Mouse (Mus musculus) heart, adult 2 months (tissue): ENCODE measurements around the gene Gm10112. TPM values are rescaled to one million over a fixed set of nuclear protein-coding genes. Genes with fewer than 3 reads are reported as not detected.
A peak's percentile ranks its signal among the peaks of the same experiment; 100 is the strongest.

ENCODE experiments used
- DNase-seq, 2 experiments: peaks; one replicate each; pipeline ENCODE4 v3.0.0; 2021
- H3K27ac ChIP-seq: fragments of 200-600 bp; 2 replicates; pipeline ENCODE4 v1.8.1; 2022
- H3K27me3 ChIP-seq: fragments of 200-500 bp; 2 replicates; pipeline ENCODE4 v1.6.1; 2012; ENCODE audit warnings: mild to moderate bottlenecking, low read length, inconsistent platforms, mixed read lengths; ENCODE audit not compliant: control insufficient read depth, insufficient read depth
- H3K36me3 ChIP-seq: fragments of 200-500 bp; 2 replicates; pipeline ENCODE4 v1.6.1; 2012; ENCODE audit warnings: low read length, inconsistent platforms; ENCODE audit not compliant: control insufficient read depth, insufficient read depth
- H3K4me1 ChIP-seq: fragments of 200-500 bp; 2 replicates; pipeline ENCODE4 v1.6.1; 2011; ENCODE audit warnings: low read length; ENCODE audit not compliant: control insufficient read depth, insufficient read depth
- H3K4me3 ChIP-seq: fragments of 200-600 bp; 2 replicates; pipeline ENCODE4 v1.8.1; 2022
- H3K79me2 ChIP-seq: fragments of 200-500 bp; replicated peaks from 2 replicates; pipeline ENCODE4 v1.6.1; 2012; ENCODE audit warnings: mild to moderate bottlenecking, inconsistent platforms, low read length, moderate library complexity, mixed read lengths; ENCODE audit not compliant: control insufficient read depth, insufficient read depth
- H3K9ac ChIP-seq: fragments of 200-500 bp; 2 replicates; pipeline ENCODE4 v1.6.1; 2012; ENCODE audit warnings: low read depth, mild to moderate bottlenecking, control low read depth, inconsistent platforms, low read length, mixed read lengths
- CTCF ChIP-seq: fragments of 200-600 bp; IDR thresholded peaks from 2 replicates; pipeline ENCODE4 v1.8.1; 2022; ENCODE audit warnings: antibody characterized with exemption, mild to moderate bottlenecking, moderate library complexity
- EP300 ChIP-seq: fragments of 200-500 bp; IDR thresholded peaks from 2 replicates; pipeline ENCODE4 v1.6.1; 2011; ENCODE audit warnings: low read depth, low read length, control low read depth; ENCODE audit not compliant: insufficient read depth
- POLR2A ChIP-seq: fragments of 200-500 bp; IDR thresholded peaks from 2 replicates; pipeline ENCODE4 v1.6.1; 2011; ENCODE audit warnings: mild to moderate bottlenecking, low read depth, low read length, control low read depth; ENCODE audit not compliant: insufficient read depth
- WGBS: fragments of 180-500 bp; shearing (Covaris S2); methylation state at CpG from one replicate; pipeline ENCODE4 v1.1.7; 2018; 5-methylcytosine and 5-hydroxymethylcytosine counted together
- intact Hi-C: fragments of 180-260 bp; cut with DNase I; formaldehyde crosslinking; loops from one replicate; pipeline ENCODE4 v1.15.1; 2025
- long read RNA-seq: library from polyadenylated mRNA; stranded (forward); transcript quantifications from one replicate; pipeline ENCODE4 v2.0.0, GENCODE M21; 2021
- polyA plus RNA-seq: library from polyadenylated mRNA; depleted of rRNA; stranded (reverse); fragments of >200 nt; gene quantifications from 2 replicates; pipeline ENCODE4 v1.2.3, GENCODE M21; 2012; rRNA removed
- total RNA-seq, 2 experiments: library from RNA; stranded (reverse); gene quantifications; 2 replicates each; pipeline ENCODE4 v1.2.3; 2021

The Gm10112 gene
- total RNA-seq, result not detected
- polyA plus RNA-seq, result not detected in 2 replicates
- long read RNA-seq, result 0 reads

GRCm38 (mm10) chrX:111168040-111168439, at the start of gene Gm10112:
TSS of gene Gm10112 (plus strand) at chrX:111168340.
- Histone ChIP-seq H3K9ac (no peak within 1 kb of the TSS), H3K36me3 (no peaks in the 10 kb centered on the region), H3K79me2 (no peaks in the 10 kb centered on the region), H3K4me3 (no peak within 1 kb of the TSS), H3K27ac (no peak within 1 kb of the TSS), H3K4me1 (no peaks in the 10 kb centered on the region), H3K27me3 (no peaks in the 10 kb centered on the region)
- WGBS, result 75% methylated on average over 3 of the region's 3 CpGs
- DNase-seq, result no peak
- TF ChIP-seq POLR2A (no peak), CTCF (no peak), EP300 (no peak)
- intact Hi-C loops, result no loop called here

DNA sequence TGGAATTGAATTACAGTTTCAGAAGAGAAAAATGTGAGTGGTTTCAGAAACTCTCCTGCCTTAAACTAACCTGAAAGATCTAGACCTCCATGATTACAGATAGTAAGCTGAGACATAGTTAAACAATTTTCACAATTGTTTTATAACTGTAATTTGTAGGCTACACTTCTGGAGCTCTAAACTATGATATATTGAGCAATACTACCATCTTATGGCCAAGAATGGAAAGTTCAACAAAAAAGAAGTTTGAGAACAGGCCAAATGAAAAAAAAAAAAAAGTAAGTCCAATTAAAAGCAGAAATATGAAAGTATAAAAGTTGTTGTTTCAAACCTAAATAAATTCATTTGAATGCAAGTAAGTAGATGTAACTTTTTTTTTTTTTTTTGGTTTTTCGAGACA, 21.4 kb downstream of the Gm10112 start:
- Histone ChIP-seq H3K27ac (no peak overlapping the region), H3K36me3 (no peaks in the 10 kb centered on the region), H3K79me2 (no peaks in the 10 kb centered on the region), H3K4me3 (no peak overlapping the region), H3K4me1 (no peaks in the 10 kb centered on the region), H3K27me3 (no peaks in the 10 kb centered on the region), H3K9ac (no peak overlapping the region)
- 36% methylated on average over 1 of the region's 1 CpGs for WGBS
- TF ChIP-seq CTCF (no peak), EP300 (no peak), POLR2A (no peak)
- intact Hi-C loops, result no loop called here
- no peak for DNase-seq

DNA sequence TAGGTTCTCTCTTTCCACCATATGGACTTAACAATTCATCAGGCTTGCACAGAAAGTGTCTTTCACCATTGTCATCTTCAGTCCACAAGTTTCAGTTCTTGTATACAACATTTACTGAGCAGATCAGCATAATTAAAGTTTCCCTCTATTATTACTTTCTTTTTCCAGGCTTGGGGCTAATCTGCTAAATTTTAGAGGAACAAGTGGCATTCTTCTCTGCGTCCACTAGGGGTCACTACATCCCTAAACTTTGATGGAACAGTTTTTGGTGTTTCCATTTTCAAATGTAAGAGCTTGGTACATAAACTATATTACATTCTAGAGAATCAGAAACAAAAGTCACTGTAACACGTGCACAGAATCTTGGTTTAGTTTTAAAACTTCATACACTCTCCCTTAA, 28.2 kb downstream of the Gm10112 start:
- Histone ChIP-seq H3K4me1 (no peaks in the 10 kb centered on the region), H3K36me3 (no peaks in the 10 kb centered on the region), H3K4me3 (no peak overlapping the region), H3K9ac (no peak overlapping the region), H3K79me2 (no peaks in the 10 kb centered on the region), H3K27me3 (no peaks in the 10 kb centered on the region), H3K27ac (no peak overlapping the region)
- no peak for DNase-seq
- intact Hi-C loops, result no loop called here
- 4% methylated on average over 2 of the region's 2 CpGs for WGBS
- TF ChIP-seq CTCF, result peak; percentile 80
- no peak for TF ChIP-seq EP300

GRCm38 (mm10) chrX:111210225-111210624, 42.1 kb downstream of the Gm10112 start:
- no peak overlapping the region for H3K27ac ChIP-seq
- TF ChIP-seq CTCF, result peak; percentile 91
- no peak for TF ChIP-seq EP300
- no peak for DNase-seq

More at GRCm38 (mm10) chrX:111210225-111210624, 42.1 kb downstream of the Gm10112 start:
- no peak overlapping the region for H3K9ac ChIP-seq
- H3K4me3 ChIP-seq, result no peak overlapping the region
- WGBS, result 14% methylated on average over 5 of the region's 5 CpGs
- no peaks in the 10 kb centered on the region for H3K27me3 ChIP-seq
- no peaks in the 10 kb centered on the region for H3K79me2 ChIP-seq
- intact Hi-C loops, result no loop called here
- H3K36me3 ChIP-seq, result no peaks in the 10 kb centered on the region
- no peaks in the 10 kb centered on the region for H3K4me1 ChIP-seq

Other genes with a start within 250 kb of the Gm10112 start
- not detected for gene Cylc1, start 57.9 kb upstream of the Gm10112 start, total RNA-seq
- not detected in 2 replicates for gene Cylc1, start 57.9 kb upstream of the Gm10112 start, polyA plus RNA-seq